Mouse (Mus musculus) kidney, postnatal 0 days (tissue): ENCODE measurements around the gene Dnlz. TPM values are rescaled to one million over a fixed set of nuclear protein-coding genes. Genes with fewer than 3 reads are reported as not detected.

Source experiments
- ATAC-seq: fragments of 200-750 bp; cut with Nextera tagmentation; replicated peaks from 2 replicates; pipeline ENCODE4 v1.8.0; 2017; ENCODE audit warnings: low read depth, moderate number of reproducible peaks, moderate TSS enrichment, moderate library complexity; ENCODE audit not compliant: low FRiP score
- DNase-seq: peaks from one replicate; pipeline ENCODE4 v3.0.0-alpha.2; 2016; ENCODE audit warnings: low spot score
- H3K27ac ChIP-seq: fragments of 300-500 bp; sonication (generic); 2 replicates; pipeline ENCODE4 v1.5.1; 2014; ENCODE audit warnings: mild to moderate bottlenecking
- H3K27me3 ChIP-seq: fragments of 300-500 bp; sonication (generic); 2 replicates; pipeline ENCODE4 v1.6.1; 2014; ENCODE audit warnings: low read length, mixed read lengths; ENCODE audit not compliant: insufficient read depth
- H3K36me3 ChIP-seq: fragments of 300-500 bp; sonication (generic); 2 replicates; pipeline ENCODE4 v1.6.1; 2014; ENCODE audit warnings: low read length, mixed read lengths; ENCODE audit not compliant: insufficient read depth
- H3K4me1 ChIP-seq: fragments of 300-500 bp; sonication (generic); replicated peaks from 2 replicates; pipeline ENCODE4 v1.6.1; 2014; ENCODE audit warnings: antibody characterized with exemption, low read length, mixed read lengths; ENCODE audit not compliant: insufficient read depth
- H3K4me2 ChIP-seq: fragments of 300-500 bp; sonication (generic); 2 replicates; pipeline ENCODE4 v1.6.1; 2014; ENCODE audit warnings: mild to moderate bottlenecking, low read length, moderate library complexity, mixed read lengths
- H3K4me3 ChIP-seq: fragments of 300-500 bp; sonication (generic); replicated peaks from 2 replicates; pipeline ENCODE4 v1.5.1; 2014; ENCODE audit warnings: low read depth, low read length
- H3K9ac ChIP-seq: fragments of 300-500 bp; sonication (generic); 2 replicates; pipeline ENCODE4 v1.6.1; 2014; ENCODE audit warnings: low read depth, low read length
- H3K9me3 ChIP-seq: fragments of 300-500 bp; sonication (generic); replicated peaks from 2 replicates; pipeline ENCODE4 v1.6.1; 2016; ENCODE audit warnings: low read length, inconsistent platforms, mixed read lengths
- CTCF ChIP-seq: IDR thresholded peaks from 2 replicates; pipeline ENCODE4 v1.5.1; 2016; ENCODE audit warnings: antibody characterized with exemption, low read depth, mild to moderate bottlenecking, moderate library complexity
- WGBS: fragments of 180-500 bp; shearing (Covaris S2); extraction: QIAGEN DNeasy Blood & Tissue Kit; methylation state at CpG from one replicate; pipeline ENCODE4 v1.1.7; 2014; 5-methylcytosine and 5-hydroxymethylcytosine counted together
- polyA plus RNA-seq: library from polyadenylated mRNA; unstranded; fragments of >200 nt; fragmentation: Nextera tagmentation; extraction: Ambion mirVana; gene quantifications from 2 replicates; pipeline ENCODE4 v1.2.1, GENCODE M21; 2015

Gene Dnlz
- polyA plus RNA-seq, 1 experiment from 2014 or later: 25.8 TPM

GRCm38 (mm10) chr2:26372396-26372795, 20.5 kb upstream of the Dnlz start:
- no peak for ATAC-seq
- H3K4me1 ChIP-seq: no peaks in the 10 kb centered on the region
- H3K27ac ChIP-seq: no peak overlapping the region
- H3K9me3 ChIP-seq: no peaks in the 10 kb centered on the region
- H3K27me3 ChIP-seq: no peaks in the 10 kb centered on the region
- no peak for DNase-seq
- H3K4me2 ChIP-seq: no peak overlapping the region
- no peak overlapping the region for H3K4me3 ChIP-seq
- WGBS: 97% methylated on average over 8 of the region's 8 CpGs
- peaks cover 78% of the 10 kb centered on the region for H3K36me3 ChIP-seq
- H3K9ac ChIP-seq: no peak overlapping the region
- no peak for TF ChIP-seq CTCF

DNA sequence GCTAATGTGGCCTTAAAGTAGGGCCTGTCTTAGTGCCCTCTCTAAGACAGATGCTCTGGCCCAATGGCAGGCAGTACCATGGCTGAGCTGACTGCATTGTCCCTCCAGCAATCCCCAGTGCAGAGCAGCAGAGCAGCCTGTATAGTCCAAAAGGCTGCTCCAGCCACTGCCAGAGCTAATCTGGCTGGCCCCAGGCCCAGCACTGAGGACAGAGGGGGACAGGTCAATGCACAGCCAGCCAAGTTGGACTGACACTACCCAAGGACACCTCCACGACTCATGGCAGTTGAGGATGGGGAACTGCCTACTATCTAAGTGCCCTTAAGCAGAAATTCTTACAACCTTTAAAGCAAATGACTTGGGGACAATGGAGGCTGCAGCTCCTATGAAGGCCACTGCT, 16.7 kb upstream of the Dnlz start:
- H3K9me3 ChIP-seq: no peaks in the 10 kb centered on the region
- H3K27me3 ChIP-seq: no peaks in the 10 kb centered on the region
- ATAC-seq: no peak
- H3K36me3 ChIP-seq: peaks cover 71% of the 10 kb centered on the region
- no peak overlapping the region for H3K27ac ChIP-seq
- no peak for TF ChIP-seq CTCF
- no peak overlapping the region for H3K9ac ChIP-seq
- no peaks in the 10 kb centered on the region for H3K4me1 ChIP-seq
- no peak overlapping the region for H3K4me2 ChIP-seq
- H3K4me3 ChIP-seq: no peak overlapping the region
- 90% methylated on average over 1 of the region's 1 CpGs for WGBS
- no peak for DNase-seq

DNA sequence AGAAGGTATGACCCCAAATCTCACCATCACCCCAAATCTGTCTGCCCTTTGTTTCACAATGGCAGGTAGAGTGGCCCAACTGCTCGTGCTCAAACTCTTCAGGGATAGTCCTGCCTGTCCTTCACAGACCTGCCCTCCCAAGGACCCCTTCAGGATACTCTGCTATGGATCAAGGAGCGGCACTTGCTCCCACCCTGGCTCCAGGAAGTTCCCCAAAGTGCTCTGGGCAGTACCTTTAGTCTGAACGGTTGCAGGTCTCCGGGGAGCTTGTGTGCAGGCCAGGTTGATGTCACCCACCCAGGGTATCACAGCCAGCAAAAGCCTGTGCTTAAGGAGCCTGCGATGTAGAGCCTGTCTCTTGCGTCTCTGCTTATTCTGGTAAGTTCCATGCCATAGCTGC, 16.0 kb upstream of the Dnlz start:
- TF ChIP-seq CTCF: no peak
- Histone ChIP-seq H3K27me3 (no peaks in the 10 kb centered on the region), H3K4me1 (no peaks in the 10 kb centered on the region), H3K27ac (no peak overlapping the region), H3K9ac (no peak overlapping the region), H3K4me2 (no peak overlapping the region), H3K36me3 (peaks cover 72% of the 10 kb centered on the region), H3K4me3 (no peak overlapping the region), H3K9me3 (no peaks in the 10 kb centered on the region)
- WGBS: 92% methylated on average over 6 of the region's 6 CpGs
- DNase-seq (no peak), ATAC-seq (no peak)

GRCm38 (mm10) chr2:26364738-26365465, 13.0 kb upstream of the Dnlz start:
- no peaks in the 10 kb centered on the region for H3K9me3 ChIP-seq
- peaks cover 55% of the 10 kb centered on the region for H3K36me3 ChIP-seq
- H3K27me3 ChIP-seq: no peaks in the 10 kb centered on the region
- H3K4me1 ChIP-seq: no peaks in the 10 kb centered on the region
- no peak for TF ChIP-seq CTCF
- WGBS: 69% methylated on average over 10 of the region's 10 CpGs
- no peak overlapping the region for H3K4me2 ChIP-seq
- DNase-seq: peak; percentile 28
- H3K4me3 ChIP-seq: no peak overlapping the region
- ATAC-seq: no peak
- H3K27ac ChIP-seq: no peak overlapping the region
- H3K9ac ChIP-seq: no peak overlapping the region

DNA sequence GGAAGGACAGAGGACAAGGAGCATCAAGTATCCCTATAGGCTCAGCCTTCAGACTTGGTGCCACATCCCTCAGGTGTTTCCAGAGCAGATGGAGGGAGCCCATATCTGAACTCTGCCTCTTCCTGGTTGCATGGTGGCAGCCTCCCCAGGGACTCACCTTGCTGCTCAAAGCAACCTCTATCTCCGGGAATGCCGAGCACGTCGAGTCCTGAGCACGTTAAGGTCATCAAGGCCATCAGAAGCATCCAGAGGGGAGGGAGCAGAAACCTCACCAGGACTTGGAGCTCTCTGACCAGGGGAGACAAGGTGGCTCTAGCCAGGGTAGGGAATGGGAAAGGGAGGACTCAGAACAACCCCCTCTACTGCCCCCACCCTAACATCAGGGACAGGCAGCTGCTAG, 11.6 kb upstream of the Dnlz start:
- peaks cover 44% of the 10 kb centered on the region for H3K36me3 ChIP-seq
- DNase-seq (no peak), ATAC-seq (no peak)
- no peak overlapping the region for H3K27ac ChIP-seq
- H3K9ac ChIP-seq: no peak overlapping the region
- whole genome bisulfite sequencing: 62% methylated on average over 5 of the region's 5 CpGs
- no peaks in the 10 kb centered on the region for H3K4me1 ChIP-seq
- no peak overlapping the region for H3K4me2 ChIP-seq
- H3K9me3 ChIP-seq: no peaks in the 10 kb centered on the region
- H3K27me3 ChIP-seq: no peaks in the 10 kb centered on the region
- no peak for TF ChIP-seq CTCF
- no peak overlapping the region for H3K4me3 ChIP-seq

DNA sequence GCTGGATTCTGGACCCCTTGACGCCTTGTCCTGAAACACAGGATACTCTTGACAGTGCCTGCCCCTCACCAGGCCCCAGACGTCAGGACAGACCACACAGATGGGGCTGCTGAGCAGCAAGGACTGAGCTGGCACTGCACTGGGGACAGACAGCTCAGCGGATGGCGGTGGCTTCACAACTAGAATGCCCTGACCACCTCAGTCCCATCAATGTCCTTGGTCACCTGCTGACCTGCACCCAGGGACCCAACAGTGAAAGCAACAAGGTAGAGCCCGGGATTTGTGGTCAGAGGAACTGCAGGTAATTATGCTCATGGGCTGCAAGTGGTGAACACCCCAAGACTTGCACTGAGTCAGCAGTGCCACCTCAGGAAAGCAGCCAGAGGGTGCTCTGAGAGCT, 11.1 kb upstream of the Dnlz start:
- no peak overlapping the region for H3K9ac ChIP-seq
- no peaks in the 10 kb centered on the region for H3K27me3 ChIP-seq
- H3K36me3 ChIP-seq: peaks cover 40% of the 10 kb centered on the region
- 84% methylated on average over 5 of the region's 5 CpGs for WGBS
- DNase-seq: no peak
- no peak overlapping the region for H3K4me2 ChIP-seq
- no peak overlapping the region for H3K27ac ChIP-seq
- no peaks in the 10 kb centered on the region for H3K4me1 ChIP-seq
- H3K4me3 ChIP-seq: no peak overlapping the region
- H3K9me3 ChIP-seq: no peaks in the 10 kb centered on the region
- ATAC-seq: no peak
- no peak for TF ChIP-seq CTCF

- Histone ChIP-seq H3K4me2 (no peak within 1 kb of the TSS), H3K9me3 (no peaks in the 10 kb centered on the region), H3K9ac (no peak within 1 kb of the TSS), H3K4me1 (no peaks in the 10 kb centered on the region), H3K27ac (no peak within 1 kb of the TSS), H3K4me3 (no peak within 1 kb of the TSS), H3K27me3 (no peaks in the 10 kb centered on the region), H3K36me3 (peaks cover 18% of the 10 kb centered on the region; the same call in 1 of the 2 replicates)
- no peak for DNase-seq
- TF ChIP-seq CTCF: no peak
- ATAC-seq: no peak
- 32% methylated on average over 3 of the region's 3 CpGs for WGBS
These were observed 8.9 kb upstream of the Dnlz start, which contains the start of gene Card9 for GRCm38 (mm10) chr2:26360772-26361171. Card9 (minus strand) TSS chr2:26360918.
